Mouse (Mus musculus) retina, adult 2 months (tissue): ENCODE data around the gene Wbp4.
"Not testable (repeated sequence)": the region's sequence is repeated elsewhere in the genome, so short reads cannot be mapped to it uniquely, and the experiment has no call there.

Source experiments
- DNase-seq: peaks from one replicate; pipeline ENCODE4 v3.0.0-alpha.2; 2012; ENCODE audit warnings: low read depth, low spot score

Gene Wbp4

DNA sequence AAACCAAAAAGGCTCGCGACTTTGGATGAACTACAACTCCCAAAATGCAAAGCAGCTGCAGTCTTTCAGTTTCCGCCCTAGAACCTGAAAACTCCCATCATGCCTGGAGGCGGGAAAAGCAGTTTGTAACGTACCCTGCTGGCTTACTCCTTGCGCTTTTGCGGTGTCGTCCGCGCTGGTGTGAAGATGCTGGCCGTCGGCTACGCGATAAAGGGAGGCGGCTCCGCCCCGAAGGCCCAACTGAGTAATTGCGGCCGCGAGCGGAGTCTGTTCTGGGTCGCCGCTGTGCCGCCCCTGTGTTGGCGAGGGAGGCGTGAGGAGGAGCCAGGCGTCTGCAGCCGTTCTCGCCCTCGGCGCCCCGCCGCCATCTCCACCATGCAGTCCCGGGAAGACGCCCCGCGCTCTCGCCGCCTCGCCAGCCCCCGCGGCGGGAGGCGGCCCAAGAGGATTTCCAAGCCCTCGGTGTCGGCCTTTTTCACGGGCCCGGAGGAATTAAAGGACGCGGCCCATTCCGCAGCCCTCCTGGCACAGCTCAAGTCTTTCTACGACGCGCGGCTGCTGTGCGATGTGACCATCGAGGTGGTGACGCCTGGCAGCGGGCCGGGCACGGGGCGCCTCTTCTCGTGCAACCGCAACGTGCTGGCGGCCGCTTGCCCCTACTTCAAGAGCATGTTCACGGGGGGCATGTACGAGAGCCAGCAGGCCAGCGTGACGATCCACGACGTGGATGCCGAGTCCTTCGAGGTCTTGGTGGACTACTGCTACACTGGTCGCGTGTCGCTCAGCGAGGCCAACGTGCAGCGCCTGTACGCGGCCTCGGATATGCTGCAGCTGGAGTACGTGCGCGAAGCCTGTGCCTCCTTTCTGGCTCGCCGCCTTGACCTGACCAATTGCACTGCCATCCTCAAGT lies 29.4 kb downstream of the Wbp4 start, which contains the start of gene Kbtbd6:
Gene Kbtbd6 (plus strand): TSS at position 155 of the 910 bp plus-strand sequence.
- peak; percentile 72 for DNase-seq

- DNase-seq: no peak
These were observed 36.2 kb downstream of the Wbp4 start for GRCm38 (mm10) chr14:79445055-79445620.

DNA sequence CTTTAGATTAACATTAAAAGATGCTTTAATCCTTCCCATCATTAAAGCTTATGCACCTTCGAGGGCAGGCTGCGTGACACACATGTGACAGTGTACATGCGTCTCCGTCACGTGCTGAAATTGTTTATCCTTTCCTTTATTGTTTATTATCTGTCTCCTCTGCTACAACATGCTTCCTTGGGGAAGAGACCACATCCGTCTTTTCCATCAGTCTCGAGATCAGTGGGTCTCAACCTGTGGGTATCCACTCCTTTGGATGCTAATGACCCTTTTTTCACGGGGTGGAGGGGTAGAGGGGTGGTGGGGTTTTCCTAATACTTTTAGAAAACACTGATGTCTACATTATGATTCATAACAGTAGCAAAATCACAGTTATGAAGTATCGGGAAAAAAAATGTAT lies 36.7 kb downstream of the Wbp4 start:
- no peak for DNase-seq

GRCm38 (mm10) chr14:79441441-79441840 lies 39.9 kb downstream of the Wbp4 start:
- no peak for DNase-seq

DNA sequence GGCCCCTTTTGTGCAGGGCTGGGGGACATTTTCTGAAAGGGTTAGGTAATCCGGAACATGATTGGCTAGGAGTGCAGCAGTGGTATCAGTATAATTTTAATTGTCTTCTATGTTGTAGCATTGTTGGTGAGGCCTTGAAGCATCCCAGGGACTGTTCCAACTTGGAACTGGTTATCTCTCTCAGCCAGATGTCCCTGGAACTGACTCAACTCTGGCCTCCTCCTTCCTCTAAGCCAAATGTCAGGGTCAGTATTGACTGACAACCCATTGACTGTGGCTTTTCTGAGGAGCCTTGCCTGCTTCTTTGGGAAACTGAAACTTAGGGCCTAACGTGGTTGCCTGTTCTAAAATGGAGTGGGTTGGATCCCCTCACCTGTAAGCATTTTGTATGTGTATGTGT lies 40.7 kb downstream of the Wbp4 start:
- no peak for DNase-seq

DNA sequence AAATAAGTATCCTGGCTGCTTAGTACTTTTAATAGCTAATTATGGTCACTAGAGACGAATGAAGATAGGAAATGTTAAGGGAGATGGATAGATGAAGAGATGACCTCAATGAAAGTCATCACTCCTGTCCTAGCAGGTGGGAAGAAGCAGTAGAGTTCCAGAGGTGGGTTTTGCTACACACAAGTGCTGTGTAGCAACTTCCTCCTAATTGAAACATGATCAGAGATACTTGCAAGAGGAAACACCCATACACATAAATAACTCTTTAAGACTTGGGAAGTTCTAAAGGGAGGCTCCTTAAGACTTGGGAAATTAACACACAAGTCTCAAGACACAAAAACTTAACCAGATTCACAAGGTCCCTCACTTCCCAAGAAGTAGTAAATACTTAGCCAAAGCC lies 47.3 kb downstream of the Wbp4 start:
- DNase-seq: no peak

DNA sequence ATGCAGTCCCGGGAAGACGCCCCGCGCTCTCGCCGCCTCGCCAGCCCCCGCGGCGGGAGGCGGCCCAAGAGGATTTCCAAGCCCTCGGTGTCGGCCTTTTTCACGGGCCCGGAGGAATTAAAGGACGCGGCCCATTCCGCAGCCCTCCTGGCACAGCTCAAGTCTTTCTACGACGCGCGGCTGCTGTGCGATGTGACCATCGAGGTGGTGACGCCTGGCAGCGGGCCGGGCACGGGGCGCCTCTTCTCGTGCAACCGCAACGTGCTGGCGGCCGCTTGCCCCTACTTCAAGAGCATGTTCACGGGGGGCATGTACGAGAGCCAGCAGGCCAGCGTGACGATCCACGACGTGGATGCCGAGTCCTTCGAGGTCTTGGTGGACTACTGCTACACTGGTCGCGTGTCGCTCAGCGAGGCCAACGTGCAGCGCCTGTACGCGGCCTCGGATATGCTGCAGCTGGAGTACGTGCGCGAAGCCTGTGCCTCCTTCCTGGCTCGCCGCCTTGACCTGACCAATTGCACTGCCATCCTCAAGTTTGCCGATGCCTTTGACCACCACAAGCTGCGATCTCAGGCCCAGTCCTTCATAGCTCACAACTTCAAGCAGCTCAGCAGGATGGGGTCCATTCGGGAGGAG lies 54.5 kb downstream of the Wbp4 start:
- not testable (repeated sequence) for DNase-seq

- DNase-seq: peak; percentile 77
These were observed 55.2 kb downstream of the Wbp4 start, which contains the start of gene Kbtbd7 for GRCm38 (mm10) chr14:79425979-79426729. Kbtbd7 (plus strand) TSS chr14:79426511.

DNA sequence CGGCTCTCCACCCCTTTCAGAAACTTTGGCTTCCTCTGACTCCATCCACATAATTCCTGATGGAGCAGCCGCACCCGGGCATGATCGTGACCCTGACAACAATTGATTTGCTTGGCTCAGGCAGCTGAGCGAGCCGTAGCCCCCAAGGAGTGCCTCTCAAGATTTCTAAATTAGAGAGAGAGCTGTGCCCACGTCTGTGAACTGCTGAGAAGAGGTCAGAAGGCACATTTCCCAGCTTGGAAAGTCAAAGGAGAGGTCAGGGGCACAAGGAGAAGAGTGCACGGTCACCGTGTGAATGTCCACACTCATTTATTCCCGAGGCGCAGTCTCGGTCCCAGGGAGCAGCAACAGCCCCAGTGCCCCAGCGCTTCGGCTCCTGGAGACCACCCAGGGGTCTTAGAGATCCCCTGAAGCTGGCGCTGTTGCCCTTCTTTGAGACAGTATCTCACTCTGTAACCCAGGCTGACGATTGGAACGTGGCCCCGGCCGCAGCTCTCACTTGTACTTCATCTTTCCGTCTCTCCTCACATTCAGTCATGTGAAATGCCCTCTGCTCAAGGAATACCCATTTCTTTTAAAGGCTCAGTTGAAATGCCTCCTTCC lies 61.1 kb downstream of the Wbp4 start:
- DNase-seq: no peak

- no peak for DNase-seq
These were observed 68.2 kb downstream of the Wbp4 start for GRCm38 (mm10) chr14:79413121-79413520.

GRCm38 (mm10) chr14:79410662-79411061 lies 70.7 kb downstream of the Wbp4 start:
- no peak for DNase-seq
